Mouse (Mus musculus) WW6 (cell line): ENCODE measurements at regions not wholly inside any gene's neighbourhood (a gene's known extent, or its start where the extent isn't known, plus 50 kb on each side); places are given as distances from the start of the nearest gene placed in this dataset.

Source experiments
- DNase-seq: peaks from one replicate; pipeline ENCODE4 v3.0.0-alpha.2; 2013; ENCODE audit warnings: low read depth, low spot score

DNA sequence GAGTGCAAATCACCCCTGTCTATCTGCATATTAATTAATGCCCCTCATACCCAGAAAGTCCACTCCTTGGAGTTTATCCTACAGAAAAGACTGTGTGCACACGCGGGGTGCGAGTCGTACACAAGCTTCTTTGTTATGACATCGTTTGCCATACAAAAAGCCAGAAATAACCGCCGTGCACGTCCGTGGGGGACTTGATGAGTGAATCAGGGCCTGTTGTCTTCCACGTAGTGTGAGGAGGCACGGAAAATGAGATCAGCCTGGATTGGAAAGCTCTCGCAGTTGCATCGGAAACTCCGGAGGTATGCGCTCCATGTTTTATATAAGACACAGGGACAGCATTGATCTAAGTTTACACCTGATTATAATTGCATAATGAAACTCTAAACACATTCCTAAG lies 120.3 kb downstream of the Etnk1 start:
- DNase-seq: no peak

DNA sequence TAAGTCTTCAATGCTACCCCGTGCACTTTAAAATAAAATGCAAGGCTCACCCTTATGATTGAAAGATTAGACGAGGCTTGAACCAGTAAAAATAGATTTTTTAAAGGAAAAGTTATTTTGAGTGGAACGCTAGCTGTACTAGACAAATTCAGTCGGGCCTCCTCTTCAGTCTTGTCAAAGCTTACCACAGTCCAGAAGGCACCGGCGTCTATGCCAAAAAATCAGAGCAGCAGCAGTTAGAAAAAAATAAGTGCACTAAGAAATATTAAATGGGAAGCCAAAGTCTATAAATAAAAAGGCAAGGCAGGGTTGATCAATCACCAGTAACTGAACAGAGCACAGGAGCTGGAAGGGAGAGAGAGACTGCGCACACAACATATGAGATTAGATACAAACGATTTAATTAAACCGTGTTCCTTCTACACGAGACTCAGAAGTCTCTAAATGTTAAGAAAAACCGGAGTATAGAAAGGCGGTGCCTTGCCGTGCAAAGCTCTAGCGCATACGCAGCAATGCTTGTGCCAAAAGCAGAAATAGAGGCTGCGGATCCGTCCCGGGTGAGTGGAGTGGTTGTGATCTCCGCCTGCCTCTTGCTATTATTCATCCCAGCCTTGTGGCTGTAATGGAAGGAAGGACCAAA lies 121.6 kb downstream of the Etnk1 start:
- DNase-seq: no peak

DNA sequence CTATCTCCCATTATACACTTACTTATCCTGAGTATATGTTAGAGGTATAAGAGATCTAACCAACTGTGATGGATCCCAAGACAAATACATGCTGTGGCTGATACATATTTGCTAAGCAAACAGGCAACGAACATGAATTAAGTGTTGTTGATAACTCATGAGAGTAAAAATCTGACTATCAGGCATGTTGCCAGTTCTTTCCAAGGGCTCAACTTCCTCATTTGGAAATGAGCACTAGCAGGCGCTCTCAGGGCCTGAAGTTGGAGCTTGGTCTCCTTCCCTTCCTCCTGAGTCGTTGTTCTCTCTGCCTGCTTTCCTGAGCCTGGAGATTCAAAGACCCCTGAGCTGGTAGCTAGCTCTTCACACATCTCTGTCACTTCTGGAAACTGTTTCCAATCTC lies 126.6 kb downstream of the Etnk1 start:
- no peak for DNase-seq

DNA sequence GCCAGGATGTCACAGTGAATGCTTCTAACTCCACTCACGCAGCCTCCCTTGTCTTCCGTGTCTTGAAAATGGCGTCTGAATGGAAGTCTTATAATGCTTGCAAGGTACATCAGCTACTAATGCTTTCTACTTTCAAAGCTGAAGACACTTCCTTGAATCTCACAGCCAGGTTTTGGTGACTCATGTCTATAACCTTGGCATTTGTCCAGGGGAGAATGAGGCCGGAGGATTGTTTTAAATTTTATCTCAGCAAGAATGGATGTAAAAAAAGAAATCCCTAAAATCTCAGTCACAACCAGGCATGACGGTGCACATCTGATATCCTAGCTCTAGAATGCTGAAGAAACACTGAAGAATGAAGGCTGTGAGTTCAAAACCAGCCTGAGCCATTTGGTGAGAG lies 131.4 kb downstream of the Etnk1 start:
- no peak for DNase-seq

DNA sequence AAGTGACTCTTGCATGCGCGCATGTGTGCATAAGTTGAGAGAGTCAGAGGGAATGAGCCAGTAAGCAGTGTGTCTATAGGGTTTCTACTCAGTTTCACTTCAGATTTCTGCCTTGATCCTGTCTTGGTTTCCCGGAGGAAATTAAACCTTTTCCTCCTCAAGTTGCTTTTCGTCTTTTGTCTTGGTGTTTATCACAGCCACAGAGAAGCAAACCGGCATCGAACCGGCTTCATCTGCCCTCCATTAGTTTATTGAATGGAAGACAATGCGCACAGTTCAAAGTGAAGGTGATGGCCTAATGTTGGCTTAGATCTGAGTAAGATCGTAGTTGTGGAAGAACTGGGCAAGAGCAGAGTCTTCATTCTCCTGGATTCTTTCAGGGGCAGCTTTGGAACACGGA lies 134.4 kb downstream of the Etnk1 start:
- DNase-seq: no peak

DNA sequence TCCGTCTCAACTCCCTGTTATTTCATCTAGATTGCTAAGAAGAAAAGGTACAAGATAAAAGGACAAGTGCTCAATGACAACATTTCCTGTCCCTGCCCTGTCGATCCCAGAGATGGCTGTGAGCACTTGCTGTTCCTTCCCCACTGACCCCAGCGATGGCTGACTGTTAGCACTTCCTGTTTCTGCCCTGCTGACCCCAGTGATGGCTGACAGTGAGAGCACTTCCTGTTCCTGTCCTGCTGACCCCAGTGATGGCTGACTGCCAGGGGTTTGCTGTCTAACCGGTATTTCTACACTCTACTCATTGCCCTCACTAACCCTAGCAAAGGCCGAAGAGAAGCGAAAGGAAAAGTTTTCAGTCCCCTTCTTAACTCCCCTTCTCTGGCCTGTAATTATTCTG lies 140.3 kb downstream of the Etnk1 start:
- DNase-seq: no peak

DNA sequence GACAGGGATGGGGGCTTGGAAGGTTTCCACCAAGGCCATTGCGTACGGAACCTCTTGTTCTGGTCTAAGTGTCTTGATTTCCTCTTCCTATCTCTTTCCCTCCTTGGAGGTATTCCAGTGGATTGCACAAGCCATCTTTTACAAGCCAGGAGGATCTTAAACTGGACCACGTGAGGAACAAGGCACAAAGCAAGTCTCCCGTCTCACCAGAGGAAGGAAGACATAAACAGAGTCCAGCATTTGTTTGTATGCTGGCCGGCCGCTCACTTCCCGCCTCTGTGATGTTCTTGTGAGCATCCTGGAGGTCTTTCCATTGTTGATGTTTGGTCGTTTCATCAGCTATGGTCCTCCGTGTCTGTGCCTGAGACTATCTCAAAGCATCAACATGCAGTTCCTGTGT lies 148.8 kb downstream of the Etnk1 start:
- DNase-seq: no peak

DNA sequence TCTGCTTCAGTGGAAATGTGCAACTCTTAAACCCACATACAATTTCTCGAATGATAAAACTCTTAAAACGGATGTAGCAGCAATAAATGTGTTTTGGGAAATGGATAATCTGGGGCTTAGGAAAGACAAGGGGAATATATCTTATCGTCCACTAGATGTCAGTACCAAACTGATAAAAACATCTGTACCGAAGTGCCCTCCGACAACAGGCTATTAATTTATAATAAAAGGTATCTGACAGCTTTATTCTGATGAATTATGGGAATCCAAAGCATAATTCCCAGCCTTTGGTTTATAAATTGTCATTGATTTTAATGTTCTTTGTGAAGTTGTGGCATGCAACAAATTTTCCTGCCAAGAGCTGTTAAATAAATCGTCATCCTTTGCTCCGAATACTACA lies 153.4 kb downstream of the Etnk1 start:
- no peak for DNase-seq

DNA sequence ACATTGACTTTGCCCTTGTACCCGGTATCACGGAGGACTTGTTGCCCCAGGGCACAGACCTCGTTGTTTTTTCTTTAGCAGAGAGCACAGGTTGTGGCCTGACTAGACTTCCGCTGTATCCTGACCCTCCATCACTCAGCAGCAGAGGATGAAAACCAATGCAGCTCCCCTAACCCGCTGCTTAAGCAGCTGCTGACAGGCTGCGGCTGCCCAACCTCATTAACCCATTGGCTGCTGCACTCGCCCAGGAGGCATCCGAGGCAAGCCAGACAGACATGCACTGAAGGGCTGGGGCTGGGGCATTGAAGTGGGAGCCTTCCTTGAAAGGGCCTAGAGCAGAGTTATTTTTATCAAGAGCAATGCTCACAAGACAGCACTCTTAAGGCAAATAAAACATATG lies 157.6 kb downstream of the Etnk1 start:
- DNase-seq: no peak

DNA sequence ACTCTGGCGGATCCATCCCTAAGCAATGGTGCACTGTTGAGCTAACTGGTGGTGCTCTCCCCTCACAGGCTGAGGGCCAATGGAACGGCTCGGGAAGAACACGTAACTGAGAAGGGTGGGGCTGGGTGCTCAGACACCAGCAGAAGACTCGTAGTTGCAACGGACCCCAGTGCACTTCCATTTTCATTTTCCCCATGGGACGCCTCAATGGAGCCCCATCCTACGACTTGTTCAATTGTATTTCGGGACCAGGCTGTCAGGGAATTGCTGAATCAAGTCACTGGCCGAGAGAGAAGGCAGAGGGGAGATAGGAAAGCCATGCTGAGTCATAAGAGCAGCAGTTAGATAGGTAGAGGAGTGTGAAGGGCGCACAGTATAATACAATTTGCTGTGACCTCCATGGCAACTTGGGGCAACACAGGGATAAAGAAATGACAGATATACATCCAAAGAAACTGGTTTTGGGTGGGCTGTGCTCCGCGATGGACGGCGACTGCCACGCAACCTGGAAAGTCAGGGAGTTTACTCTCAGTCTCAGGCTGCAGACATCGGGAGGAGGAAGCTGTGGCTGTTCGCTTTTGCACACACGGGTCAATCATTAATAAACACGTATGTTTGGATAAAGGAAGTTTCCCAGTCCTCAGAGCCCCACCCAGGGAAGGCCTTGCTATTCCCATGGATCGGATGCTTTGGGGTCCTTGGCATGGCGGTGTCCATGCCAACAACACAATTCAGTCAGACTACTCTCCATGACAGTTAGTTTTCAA lies 160.1 kb downstream of the Etnk1 start:
- DNase-seq: no peak

DNA sequence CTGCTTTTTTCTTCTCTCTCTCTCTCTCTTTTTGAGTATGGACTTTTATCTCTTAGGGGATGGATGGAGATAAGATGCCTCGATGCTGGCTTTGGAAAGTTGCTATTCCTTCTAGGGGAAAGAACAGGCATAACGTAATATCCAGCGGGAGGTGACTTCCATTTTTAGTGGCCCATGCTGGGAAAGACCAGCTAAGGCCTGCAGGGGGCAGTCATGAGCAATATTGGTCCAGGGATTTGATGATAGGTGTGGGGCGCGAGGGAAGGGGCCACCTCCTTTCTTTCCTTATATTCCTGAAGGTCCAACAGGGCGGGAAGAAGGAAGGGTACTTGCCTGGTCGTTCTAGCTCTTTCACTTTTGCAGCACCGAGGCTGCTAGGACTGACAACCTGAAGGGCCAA lies 160.8 kb downstream of the Etnk1 start:
- no peak for DNase-seq

DNA sequence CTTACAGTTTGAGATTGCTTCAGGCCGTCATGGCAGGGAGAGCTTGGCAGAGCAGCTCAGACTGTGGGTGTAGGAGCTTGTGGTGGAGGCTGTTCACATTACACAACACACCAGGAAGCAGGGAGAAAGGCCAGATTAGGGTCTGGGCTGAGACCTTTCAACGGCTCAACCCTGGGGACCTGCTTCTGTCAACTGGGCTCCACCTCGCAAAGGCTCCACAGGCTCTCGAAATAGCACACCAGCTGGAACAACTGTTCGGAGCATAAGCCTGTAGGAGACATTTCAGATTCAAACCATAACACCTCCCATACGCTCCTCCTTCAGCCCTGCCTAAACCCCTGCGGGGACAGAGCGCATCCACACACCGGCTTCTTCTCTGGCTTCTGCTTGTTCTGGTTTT lies 161.2 kb downstream of the Etnk1 start:
- DNase-seq: no peak

DNA sequence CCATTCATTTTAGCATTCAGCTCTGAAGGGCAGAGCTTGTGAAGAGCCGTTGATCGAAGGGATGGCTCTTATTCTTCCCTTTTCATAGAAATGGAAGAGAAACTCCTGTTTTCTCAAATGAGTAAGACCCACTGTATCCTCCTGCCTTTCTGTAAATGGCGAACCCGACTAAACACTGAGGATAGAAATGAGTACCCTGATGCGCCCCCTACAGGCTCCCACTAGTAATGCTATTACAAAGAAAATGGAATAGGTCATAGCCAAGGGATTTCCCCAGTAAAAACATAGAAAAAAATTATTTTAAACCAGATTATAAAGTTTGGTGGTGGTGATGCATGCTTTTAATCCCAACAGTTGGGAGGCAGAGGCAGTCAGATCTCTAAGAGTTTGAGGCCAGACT lies 162.1 kb downstream of the Etnk1 start:
- no peak for DNase-seq

DNA sequence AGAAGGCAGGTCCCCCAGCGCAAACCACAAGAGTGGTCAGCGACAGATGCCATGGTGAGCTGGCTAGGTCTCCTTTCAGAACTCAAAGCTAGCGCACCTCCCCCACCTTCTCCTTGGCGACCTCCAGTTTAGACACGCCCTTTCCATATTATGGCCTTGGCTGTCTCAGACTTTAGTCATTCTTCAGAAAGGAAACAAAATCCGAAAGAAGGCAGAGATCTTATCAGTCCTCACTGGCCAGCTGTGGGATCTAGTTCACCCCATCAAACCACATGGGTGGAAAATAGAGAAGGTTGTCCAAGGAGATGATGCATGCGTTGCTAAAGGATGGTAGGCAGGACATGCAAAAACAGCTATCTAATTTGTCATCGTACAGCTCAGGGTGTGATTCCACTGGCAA lies 166.5 kb downstream of the Etnk1 start:
- no peak for DNase-seq

DNA sequence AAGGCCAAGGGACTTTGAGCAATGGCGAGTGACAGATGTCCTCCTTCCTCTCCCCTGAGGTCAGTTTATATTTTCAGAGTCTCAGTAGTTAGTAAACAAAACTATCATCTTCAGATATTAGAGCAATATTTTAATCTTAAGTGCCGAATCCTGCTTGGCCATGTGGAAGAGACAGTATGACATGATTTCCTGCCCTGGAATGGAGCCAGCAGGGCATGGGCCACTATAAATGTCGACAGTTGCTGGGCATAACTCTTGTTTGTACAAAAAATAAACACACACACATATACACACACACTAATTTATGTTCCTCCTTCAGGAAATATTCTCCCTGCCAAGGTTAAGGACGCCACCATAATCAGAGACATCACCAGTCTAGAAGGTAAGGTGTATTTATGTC lies 169.6 kb downstream of the Etnk1 start:
- DNase-seq: no peak

DNA sequence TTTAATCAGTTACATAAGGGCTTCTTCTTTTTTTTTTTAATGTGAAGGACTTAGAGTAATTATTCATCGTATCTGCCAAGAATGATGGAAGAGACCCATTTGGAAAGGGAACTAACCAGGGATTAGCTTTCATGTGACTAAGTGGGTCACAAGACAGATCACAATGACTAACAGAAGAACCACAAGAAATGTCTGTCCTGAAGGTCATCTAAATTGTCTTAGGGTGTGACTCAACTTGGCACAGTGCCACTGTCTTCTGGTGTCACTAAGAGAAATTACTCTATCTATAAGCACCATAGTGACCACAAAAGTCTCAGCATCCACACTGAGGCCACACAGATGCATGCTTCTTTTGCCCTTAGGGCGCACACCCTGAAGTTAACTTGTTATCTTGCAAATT lies 182.0 kb downstream of the Etnk1 start:
- DNase-seq: no peak

DNA sequence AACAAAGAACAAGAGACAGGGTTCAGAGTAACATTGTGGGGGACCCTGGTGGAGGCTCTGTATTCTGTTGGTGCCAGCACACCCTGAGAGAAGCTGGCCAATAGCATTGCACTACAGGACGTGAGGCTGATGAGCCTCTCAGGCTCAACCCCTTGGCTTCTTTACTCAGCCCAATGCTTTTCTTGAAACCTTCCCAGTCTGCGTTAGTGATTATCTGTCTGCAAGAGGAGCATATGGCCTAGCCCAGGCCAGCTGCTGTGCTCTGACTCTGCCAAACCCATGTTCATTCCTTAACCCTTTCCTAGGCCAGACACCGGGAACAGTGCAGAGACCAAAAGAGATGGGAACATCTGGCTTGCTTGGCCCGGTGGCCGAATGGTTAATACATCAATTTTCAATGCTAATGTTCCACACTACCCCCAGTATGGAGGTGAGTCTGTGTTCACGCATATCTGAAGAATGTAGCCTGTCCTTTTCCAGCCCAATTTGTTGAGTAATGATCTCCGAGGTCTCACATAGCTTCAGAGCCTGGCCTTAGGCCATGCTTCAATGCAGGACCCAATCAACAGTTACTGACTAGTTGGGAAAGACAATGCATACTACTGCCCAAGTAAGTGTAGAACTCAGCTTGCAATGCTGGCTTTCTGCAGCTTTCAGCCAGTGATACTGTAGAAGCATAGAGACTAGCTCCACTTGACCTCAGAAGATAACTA lies 192.5 kb downstream of the Etnk1 start:
- no peak for DNase-seq

DNA sequence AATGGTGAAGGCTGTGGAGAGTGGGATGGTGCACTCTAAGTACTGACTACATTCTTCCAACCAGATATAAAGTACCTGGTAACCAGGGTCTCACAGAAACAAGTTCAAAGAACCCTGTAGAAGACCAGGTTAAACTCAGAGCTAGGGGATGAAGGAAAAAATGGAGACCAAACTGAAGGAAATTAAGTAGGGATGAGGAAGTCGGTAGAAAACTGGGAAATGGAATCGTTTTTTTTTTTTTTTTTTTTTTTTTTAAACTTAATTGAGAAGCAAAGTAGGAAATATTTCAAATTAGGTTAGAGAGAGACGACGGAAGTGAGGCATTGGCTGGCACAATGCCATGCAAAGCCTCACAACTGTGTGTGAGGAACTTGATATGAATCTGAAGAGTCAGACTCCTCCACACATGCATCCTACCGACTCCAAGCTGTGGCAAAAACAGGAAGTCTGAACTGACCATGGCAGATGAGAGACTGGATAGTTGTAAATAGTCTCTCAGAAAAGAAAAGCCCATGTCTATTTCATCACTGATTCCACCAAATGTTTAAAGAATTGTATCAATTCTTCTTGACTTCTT lies 194.2 kb downstream of the Etnk1 start:
- no peak for DNase-seq

DNA sequence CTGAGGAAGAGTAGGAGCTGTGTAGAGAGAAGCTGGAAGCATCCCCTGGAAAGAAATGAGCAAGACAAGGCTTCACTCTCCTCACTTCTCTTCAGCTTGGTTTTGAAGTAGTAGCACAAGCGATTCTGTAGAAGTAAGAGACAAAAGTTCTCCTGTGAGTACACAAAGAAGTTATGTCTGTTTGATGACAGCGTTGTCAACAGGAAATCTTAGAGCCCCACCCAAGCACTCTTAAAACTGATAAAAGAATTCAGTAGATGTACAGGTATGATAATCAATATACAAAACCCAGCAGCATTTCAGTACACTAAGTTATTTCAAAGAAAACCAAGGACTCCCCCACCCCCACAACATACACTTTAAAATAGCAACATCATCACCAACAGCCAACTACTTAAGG lies 194.9 kb downstream of the Etnk1 start:
- no peak for DNase-seq

DNA sequence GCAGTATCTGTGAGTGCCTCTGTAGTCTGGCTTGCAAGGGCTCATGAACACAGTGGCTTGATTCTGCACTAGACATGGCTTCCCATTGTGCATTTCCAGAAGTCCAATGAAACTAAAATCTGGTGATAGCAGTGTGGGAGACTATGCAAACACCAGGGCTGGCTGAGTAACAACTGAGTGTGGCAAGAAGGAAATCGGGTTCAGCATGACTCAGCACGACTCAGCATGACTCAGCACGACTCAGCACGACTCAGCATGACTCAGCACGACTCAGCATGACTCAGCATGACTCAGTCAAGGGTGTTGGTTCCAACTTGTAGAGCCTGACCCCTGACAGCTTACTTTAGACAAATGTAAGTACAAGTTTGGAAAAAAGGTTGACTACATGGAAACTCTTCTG lies 198.8 kb downstream of the Etnk1 start:
- no peak for DNase-seq

DNA sequence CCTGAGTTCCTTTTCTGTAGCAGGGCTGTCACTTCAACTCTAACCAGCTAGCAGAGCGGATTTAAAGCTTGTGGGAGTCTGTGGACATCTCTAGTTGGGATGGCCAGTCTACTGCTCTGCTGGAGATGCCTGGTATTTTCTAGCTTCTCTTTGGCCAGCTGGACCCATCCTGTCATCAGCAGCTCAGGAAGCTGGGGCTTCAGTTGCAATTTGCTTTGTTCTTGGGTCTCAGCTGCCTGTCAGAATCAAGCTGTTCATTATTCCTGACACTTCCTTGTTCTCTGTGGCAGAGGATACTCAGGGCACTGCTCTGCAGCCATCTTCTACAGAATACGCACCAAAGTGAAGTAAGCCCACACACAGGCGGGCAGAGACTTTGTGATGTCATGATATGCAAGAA lies 200.8 kb downstream of the Etnk1 start:
- no peak for DNase-seq

DNA sequence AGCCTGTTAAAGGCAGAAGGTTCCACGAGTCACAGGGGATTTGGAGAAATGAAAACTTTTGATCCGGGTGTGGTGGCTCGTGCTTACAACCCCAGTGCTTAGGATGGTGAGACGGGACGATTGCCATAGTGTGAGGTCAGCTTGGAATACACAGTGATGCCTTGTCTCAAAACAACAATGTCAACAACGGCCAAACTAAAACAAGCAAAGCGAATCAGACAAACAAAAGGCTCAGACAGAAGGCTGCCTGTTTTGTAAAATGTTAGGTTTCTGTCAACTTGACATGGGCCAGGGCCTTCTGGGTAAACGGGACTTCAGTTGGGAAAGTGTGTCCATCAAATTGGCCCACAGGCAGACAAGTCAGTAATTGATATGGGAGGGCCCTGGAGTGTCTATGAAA lies 201.6 kb downstream of the Etnk1 start:
- DNase-seq: no peak

DNA sequence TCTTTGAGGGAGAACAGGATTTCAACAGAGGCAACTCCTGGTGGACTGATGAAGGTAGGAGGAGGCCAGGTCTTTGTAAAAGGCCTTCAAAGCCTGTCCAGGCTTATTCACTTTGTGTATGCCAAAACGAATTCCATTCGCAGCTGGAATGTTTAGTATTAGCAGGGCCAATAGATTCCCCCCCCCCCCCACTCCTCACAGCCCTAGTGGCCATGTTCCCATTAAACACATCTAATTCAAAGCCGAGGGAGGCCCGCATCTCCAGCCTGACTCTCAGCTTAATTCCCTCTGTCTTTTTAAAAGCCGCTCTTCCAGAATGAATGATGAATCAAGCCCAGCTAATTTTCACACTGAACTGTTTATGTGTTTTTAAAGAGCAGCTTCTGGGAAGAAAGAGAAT lies 205.5 kb downstream of the Etnk1 start:
- DNase-seq: no peak
